Mouse (Mus musculus): ENCODE data around the gene Slc35g3. TPM values are rescaled to one million over a fixed set of nuclear protein-coding genes. Genes with fewer than 3 reads are reported as not detected.
A peak's percentile ranks its signal among the peaks of the same experiment; 100 is the strongest.
"Not testable (repeated sequence)": the region's sequence is repeated elsewhere in the genome, so short reads cannot be mapped to it uniquely, and the experiment has no call there.

The Slc35g3 gene
- polyA plus RNA-seq, 1 experiment = 0.22 TPM

GRCm38 (mm10) chr11:69754701-69755100 lies 7.1 kb downstream of the Slc35g3 start:
- no peak for DNase-seq (ENCODE audit: low read depth)

GRCm38 (mm10) chr11:69754233-69754632 lies 7.5 kb downstream of the Slc35g3 start:
- DNase-seq (ENCODE audit: low read depth) = no peak

GRCm38 (mm10) chr11:69752686-69753085 lies 9.1 kb downstream of the Slc35g3 start:
- no peak for DNase-seq (ENCODE audit: low read depth)

- no peak for DNase-seq (ENCODE audit: low read depth)
Observed at GRCm38 (mm10) chr11:69751635-69752034, 10.1 kb downstream of the Slc35g3 start.

DNA sequence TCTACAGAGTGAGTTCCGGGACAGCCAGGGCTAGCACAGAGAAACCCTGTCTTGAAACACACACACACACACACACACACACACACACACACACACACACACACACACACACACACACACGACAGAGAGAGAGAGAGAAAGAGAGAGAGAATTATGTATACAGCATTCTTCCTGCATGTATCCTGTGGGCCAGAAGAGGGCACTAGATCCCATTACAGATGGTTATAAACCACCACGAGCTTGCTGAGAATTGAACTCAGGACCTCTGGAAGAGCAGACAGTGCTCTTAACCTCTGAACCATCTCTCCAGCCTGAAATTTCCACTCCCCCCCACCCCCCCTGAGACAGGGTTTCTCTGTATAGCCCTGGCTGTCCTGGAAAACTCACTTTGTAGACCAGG lies 30.4 kb downstream of the Slc35g3 start:
- not testable (repeated sequence) for DNase-seq (ENCODE audit: low read depth)

- DNase-seq (ENCODE audit: low read depth) = no peak
Observed at GRCm38 (mm10) chr11:69729063-69729462, 32.7 kb downstream of the Slc35g3 start.

DNA sequence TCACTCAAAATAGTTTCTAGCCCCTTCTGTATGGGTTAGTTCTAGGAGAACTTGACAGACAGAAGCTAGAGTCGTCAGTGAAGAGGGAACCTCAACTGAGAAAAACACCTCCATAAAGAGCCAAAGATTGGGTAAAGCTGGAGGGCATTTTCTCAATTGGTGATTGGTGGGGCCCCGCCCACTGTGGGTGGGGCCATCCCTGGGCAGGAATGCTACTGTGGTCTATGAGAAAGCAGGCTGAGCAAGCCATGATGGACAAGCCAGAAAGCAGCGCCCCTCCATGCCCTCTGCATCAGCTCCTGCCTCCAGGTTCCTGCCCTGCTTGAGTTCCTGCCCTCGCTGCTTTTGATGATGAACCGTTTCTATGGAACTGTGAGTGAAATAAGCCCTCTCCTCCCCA lies 35.8 kb downstream of the Slc35g3 start:
- no peak for DNase-seq (ENCODE audit: low read depth)

DNA sequence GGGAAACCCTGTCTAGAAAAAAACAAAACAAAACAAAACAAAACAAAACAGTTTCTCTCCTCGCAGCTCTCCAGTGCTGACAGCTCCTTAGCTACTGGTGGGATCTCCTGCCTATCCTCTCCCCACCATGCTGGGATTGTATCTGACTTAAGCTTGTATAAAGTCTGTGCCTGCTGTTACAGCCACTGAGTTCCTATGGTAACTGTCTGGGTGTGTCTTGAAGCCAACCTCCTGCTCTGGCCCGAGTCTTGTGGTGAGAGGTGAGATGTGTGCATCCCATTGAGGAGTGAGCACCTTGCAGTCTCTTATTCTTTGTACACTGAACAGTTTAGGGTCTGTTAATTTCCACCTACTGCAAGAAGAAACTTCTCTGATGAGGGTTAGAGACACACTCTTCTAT lies 38.7 kb downstream of the Slc35g3 start:
- DNase-seq (ENCODE audit: low read depth) = no peak

DNA sequence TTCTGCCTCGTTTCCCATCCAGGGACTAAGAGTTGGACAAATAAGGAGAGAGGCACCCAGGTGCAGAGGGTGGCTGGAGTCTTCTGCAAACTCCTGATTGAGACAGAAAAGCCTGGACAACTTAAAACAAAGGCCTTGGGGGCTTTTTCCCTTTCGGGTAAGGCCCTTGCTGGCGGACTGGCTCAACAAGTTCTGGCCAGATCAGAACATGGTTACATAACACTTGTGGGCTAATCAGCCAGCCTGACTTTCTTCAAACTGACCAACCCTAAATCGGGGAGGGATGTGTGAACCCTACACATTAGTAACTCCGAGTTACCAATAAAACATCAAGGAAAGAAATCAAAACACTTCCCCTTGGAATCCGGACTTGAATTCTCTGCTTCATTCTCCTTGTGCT lies 40.9 kb downstream of the Slc35g3 start:
- peak; percentile 45 for DNase-seq (ENCODE audit: low read depth)

DNA sequence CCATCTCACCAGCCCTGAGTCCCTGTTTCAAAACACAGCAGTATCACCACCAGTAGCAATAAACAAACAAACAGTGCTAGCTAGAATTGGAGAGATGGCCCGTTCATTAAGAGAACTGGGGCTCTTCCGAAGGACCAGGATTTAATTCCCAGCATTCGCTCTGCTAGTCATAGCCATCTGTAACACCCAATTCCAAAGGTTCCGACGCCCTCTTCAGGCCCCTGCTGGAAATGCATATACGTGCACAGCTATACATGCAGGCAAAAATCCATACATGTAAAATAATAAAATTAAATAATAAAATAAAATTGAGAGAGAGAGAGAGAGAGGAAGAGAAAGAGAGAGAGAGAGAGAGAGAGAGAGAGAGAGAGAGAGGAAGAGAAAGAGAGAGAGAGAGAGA lies 42.3 kb downstream of the Slc35g3 start:
- no peak for DNase-seq (ENCODE audit: low read depth)

GRCm38 (mm10) chr11:69718661-69719060 lies 43.1 kb downstream of the Slc35g3 start:
- no peak for DNase-seq (ENCODE audit: low read depth)

DNA sequence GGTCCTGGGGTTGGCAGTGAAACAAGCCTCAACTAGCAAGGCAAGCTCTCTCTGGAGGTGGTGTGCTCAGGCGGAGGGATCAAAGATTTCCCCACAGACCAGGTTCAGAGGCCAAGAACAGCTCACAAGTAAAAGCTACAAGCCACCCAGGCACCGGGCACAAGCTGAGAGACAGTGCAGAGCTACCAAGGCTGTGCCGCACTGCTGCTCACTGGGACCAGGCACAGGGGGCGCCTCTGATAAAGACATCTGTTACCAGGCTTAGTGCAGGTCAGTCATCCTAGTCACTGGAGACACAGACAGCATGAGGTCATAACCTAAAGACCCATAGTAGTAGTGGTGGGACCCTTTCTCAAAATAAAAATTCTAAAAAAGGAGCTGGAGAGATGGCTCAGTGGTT lies 44.8 kb downstream of the Slc35g3 start:
- no peak for DNase-seq (ENCODE audit: low read depth)

GRCm38 (mm10) chr11:69715929-69716328 lies 45.8 kb downstream of the Slc35g3 start:
- peak; percentile 75 for DNase-seq (ENCODE audit: low read depth)

DNA sequence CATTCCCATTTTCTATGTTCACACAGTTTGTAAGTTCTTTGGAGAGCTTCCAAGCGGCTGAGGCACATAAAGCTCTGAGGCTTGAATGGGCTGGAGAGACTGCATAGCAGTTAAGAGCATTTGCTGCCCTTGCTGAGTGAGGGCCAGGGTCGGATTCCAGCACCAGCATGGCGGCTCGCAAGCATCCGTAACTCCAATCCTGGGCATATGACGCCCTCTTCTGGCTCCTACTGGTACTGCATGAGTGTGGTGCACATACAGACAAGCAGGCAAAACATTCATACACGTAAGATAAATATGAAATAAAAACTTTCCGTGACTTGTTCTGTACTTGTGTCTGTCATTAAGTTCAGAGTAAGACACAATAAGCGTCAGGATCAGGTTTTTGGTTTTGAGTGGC lies 46.3 kb downstream of the Slc35g3 start:
- no peak for DNase-seq (ENCODE audit: low read depth)

- no peak for DNase-seq (ENCODE audit: low read depth)
Observed at GRCm38 (mm10) chr11:69714636-69715329, 47.0 kb downstream of the Slc35g3 start.

DNA sequence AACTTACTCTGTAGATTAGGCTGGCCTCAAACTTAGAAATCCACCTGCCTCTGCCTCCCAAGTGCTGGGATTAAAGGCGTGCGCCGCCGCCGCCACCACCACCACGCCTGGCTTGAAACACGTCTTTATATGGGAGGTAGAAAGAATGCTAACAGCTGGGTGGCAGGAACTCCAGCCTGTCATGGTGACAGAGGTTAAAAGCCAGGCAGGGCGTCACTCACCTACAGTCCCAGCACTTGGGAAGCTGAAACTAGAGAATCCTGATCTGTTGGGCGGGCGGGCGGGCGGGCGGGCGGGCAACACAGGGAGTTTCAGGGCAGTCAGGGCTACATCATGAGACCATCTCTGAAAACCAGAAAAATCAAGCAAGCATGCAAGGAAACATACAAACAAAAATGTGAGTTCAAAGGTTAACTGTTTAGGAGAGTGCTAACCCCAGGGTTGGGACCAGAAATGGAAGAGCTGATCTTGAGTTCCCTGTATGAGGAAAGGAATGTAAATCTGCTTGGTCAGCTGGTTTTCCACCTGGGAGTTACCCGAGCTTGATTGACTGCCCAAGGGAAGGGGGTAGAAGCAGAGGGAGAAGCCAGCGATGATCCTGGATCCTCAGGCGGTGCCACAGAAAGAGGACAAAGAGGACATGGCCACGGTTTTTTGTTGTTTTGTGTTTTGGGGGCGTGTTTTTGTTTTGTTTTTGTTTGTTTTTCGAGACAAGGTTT lies 48.7 kb downstream of the Slc35g3 start:
- no peak for DNase-seq (ENCODE audit: low read depth)

DNA sequence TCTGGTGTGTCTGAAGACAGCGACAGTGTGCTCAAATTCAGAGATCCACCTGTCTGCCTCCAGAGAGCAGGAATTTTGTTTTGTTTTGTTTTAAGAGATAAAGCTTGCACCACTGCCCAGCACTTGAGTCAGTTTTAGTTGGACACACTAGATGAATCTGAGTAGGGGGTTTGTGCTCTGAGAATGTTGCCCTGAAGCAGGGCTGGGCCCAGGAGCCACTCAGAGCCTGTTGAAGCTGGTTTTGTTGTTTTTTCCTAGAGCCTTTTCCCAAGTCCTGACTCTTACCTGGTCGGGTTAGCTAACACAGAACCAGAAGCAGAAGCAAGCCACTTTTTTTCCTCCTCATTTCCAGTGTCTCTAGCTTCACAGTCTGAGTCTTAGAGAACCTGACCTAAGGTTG lies 50.7 kb downstream of the Slc35g3 start:
- DNase-seq (ENCODE audit: low read depth) = no peak

DNA sequence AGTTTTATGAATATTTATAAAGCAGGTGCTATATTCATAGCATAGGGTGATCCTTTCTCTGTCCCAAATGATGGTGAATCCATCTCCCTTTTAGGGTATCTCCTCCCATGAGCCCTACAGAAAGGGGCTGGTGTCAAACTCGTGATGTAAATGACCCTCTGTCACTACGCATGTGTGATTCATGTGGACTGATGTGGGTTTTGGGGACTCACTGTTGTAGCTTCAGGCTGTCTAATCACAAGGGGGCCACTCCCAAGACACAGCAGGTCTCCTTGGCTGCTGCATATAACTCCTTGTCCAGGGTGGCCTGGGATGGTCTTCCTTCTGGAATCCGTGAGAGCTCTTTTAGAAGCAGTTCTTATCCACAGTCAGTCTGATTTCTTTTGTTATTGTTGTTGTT lies 51.3 kb downstream of the Slc35g3 start:
- no peak for DNase-seq (ENCODE audit: low read depth)

Other genes with a start within 250 kb of the Slc35g3 start
- gene Dnah2, start 212.9 kb downstream of the Slc35g3 start, polyA plus RNA-seq (2012; rRNA removed) = 0.88 and 1.1 TPM in 2 replicates
- 0.93 and 1.1 TPM in 2 replicates for gene Efnb3, start 201.8 kb downstream of the Slc35g3 start, polyA plus RNA-seq (2012; rRNA removed)
- 13.1 and 14.9 TPM in 2 replicates for gene Wrap53, start 181.7 kb downstream of the Slc35g3 start, polyA plus RNA-seq (2012; rRNA removed)
- gene Trp53, start 181.6 kb downstream of the Slc35g3 start, polyA plus RNA-seq (2012; rRNA removed) = 58.2 and 62.0 TPM in 2 replicates
- 12.5 and 18.1 TPM in 2 replicates for gene Atp1b2, start 156.0 kb downstream of the Slc35g3 start, polyA plus RNA-seq (2012; rRNA removed)
- gene Shbg, start 144.1 kb downstream of the Slc35g3 start, polyA plus RNA-seq (2012; rRNA removed) = not detected in 2 replicates
- gene Sat2, start 139.9 kb downstream of the Slc35g3 start, polyA plus RNA-seq (2012; rRNA removed) = 10.3 and 11.2 TPM in 2 replicates
- 69.7 and 80.8 TPM in 2 replicates for gene Fxr2, start 129.0 kb downstream of the Slc35g3 start, polyA plus RNA-seq (2012; rRNA removed)
- gene Sox15, start 106.7 kb downstream of the Slc35g3 start, polyA plus RNA-seq (2012; rRNA removed) = 1.9 and 2.4 TPM in 2 replicates
- gene Mpdu1, start 99.3 kb downstream of the Slc35g3 start, polyA plus RNA-seq (2012; rRNA removed) = 118 and 159 TPM in 2 replicates
- gene Cd68, start 95.8 kb downstream of the Slc35g3 start, polyA plus RNA-seq (2012; rRNA removed) = 31.8 and 35.9 TPM in 2 replicates
- gene Eif4a1, start 89.5 kb downstream of the Slc35g3 start, polyA plus RNA-seq (2012; rRNA removed) = 311 and 352 TPM in 2 replicates
- gene Senp3, start 79.9 kb downstream of the Slc35g3 start, polyA plus RNA-seq (2012; rRNA removed) = 58.7 and 72.4 TPM in 2 replicates
- 4.6 and 4.7 TPM in 2 replicates for gene Tnfsf13, start 76.2 kb downstream of the Slc35g3 start, polyA plus RNA-seq (2012; rRNA removed)
- 21.3 and 27.6 TPM in 2 replicates for gene Tnfsf12, start 66.1 kb downstream of the Slc35g3 start, polyA plus RNA-seq (2012; rRNA removed)
- gene Tnfsfm13, start 65.9 kb downstream of the Slc35g3 start, polyA plus RNA-seq (2012; rRNA removed) = 4.2 and 4.9 TPM in 2 replicates
- gene Polr2a, start 3.3 kb downstream of the Slc35g3 start, polyA plus RNA-seq (2012; rRNA removed) = 18.5 and 48.2 TPM in 2 replicates
- gene Zbtb4, start 3.9 kb upstream of the Slc35g3 start, polyA plus RNA-seq (2012; rRNA removed) = 30.6 and 32.9 TPM in 2 replicates
- 15.3 and 18.3 TPM in 2 replicates for gene Chrnb1, start 34.0 kb upstream of the Slc35g3 start, polyA plus RNA-seq (2012; rRNA removed)
- gene Fgf11, start 39.9 kb upstream of the Slc35g3 start, polyA plus RNA-seq (2012; rRNA removed) = 6.9 and 7.7 TPM in 2 replicates
- 12.9 and 20.5 TPM in 2 replicates for gene Tmem102, start 43.7 kb upstream of the Slc35g3 start, polyA plus RNA-seq (2012; rRNA removed)
- 0.18 and 0.47 TPM in 2 replicates for gene Gm39566, start 53.3 kb upstream of the Slc35g3 start, polyA plus RNA-seq (2012; rRNA removed)
- 6.8 and 9.8 TPM in 2 replicates for gene Spem2, start 56.5 kb upstream of the Slc35g3 start, polyA plus RNA-seq (2012; rRNA removed)
- 11.3 and 16.5 TPM in 2 replicates for gene Spem1, start 60.2 kb upstream of the Slc35g3 start, polyA plus RNA-seq (2012; rRNA removed)
- 19.0 and 23.8 TPM in 2 replicates for gene Nlgn2, start 75.8 kb upstream of the Slc35g3 start, polyA plus RNA-seq (2012; rRNA removed)
- gene Tmem256, start 76.5 kb upstream of the Slc35g3 start, polyA plus RNA-seq (2012; rRNA removed) = 179 and 279 TPM in 2 replicates
- gene Plscr3, start 84.4 kb upstream of the Slc35g3 start, polyA plus RNA-seq (2012; rRNA removed) = 60.4 and 66.9 TPM in 2 replicates
- gene Tnk1, start 96.8 kb upstream of the Slc35g3 start, polyA plus RNA-seq (2012; rRNA removed) = 26.0 and 32.5 TPM in 2 replicates
- gene Tmem95, start 116.0 kb upstream of the Slc35g3 start, polyA plus RNA-seq (2012; rRNA removed) = not detected in 2 replicates
- 9.0 and 10.0 TPM in 2 replicates for gene Kctd11, start 119.4 kb upstream of the Slc35g3 start, polyA plus RNA-seq (2012; rRNA removed)
- gene Acap1, start 133.6 kb upstream of the Slc35g3 start, polyA plus RNA-seq (2012; rRNA removed) = 37.7 and 38.2 TPM in 2 replicates
- 5.4 and 5.9 TPM in 2 replicates for gene 2810408A11Rik, start 139.0 kb upstream of the Slc35g3 start, polyA plus RNA-seq (2012; rRNA removed)
- 42.3 and 45.0 TPM in 2 replicates for gene Neurl4, start 139.1 kb upstream of the Slc35g3 start, polyA plus RNA-seq (2012; rRNA removed)
- 56.9 and 61.2 TPM in 2 replicates for gene Gps2, start 151.9 kb upstream of the Slc35g3 start, polyA plus RNA-seq (2012; rRNA removed)
- gene Eif5a, start 160.0 kb upstream of the Slc35g3 start, polyA plus RNA-seq (2012; rRNA removed) = 457 and 520 TPM in 2 replicates
- gene Ybx2, start 173.8 kb upstream of the Slc35g3 start, polyA plus RNA-seq (2012; rRNA removed) = 19.2 and 37.4 TPM in 2 replicates
- gene Slc2a4, start 186.2 kb upstream of the Slc35g3 start, polyA plus RNA-seq (2012; rRNA removed) = 121 and 139 TPM in 2 replicates
- 88.4 and 172 TPM in 2 replicates for gene Cldn7, start 202.8 kb upstream of the Slc35g3 start, polyA plus RNA-seq (2012; rRNA removed)
- 94.3 and 108 TPM in 2 replicates for gene Ctdnep1, start 219.2 kb upstream of the Slc35g3 start, polyA plus RNA-seq (2012; rRNA removed)
- 60.1 and 80.3 TPM in 2 replicates for gene Elp5, start 220.5 kb upstream of the Slc35g3 start, polyA plus RNA-seq (2012; rRNA removed)
- gene Gabarap, start 229.2 kb upstream of the Slc35g3 start, polyA plus RNA-seq (2012; rRNA removed) = 568 and 793 TPM in 2 replicates
- gene Phf23, start 233.8 kb upstream of the Slc35g3 start, polyA plus RNA-seq (2012; rRNA removed) = 22.8 and 23.2 TPM in 2 replicates
- 13.7 and 19.1 TPM in 2 replicates for gene Dvl2, start 238.6 kb upstream of the Slc35g3 start, polyA plus RNA-seq (2012; rRNA removed)